Mouse (Mus musculus) bone marrow macrophage, adult 2 months (primary cell): ENCODE measurements around the gene Gm4450.

Source experiments
- CTCF ChIP-seq: IDR thresholded peaks from 2 replicates; pipeline ENCODE4 v1.5.1; 2012; ENCODE audit warnings: low read depth, mild to moderate bottlenecking, low read length, moderate library complexity
- POLR2A ChIP-seq: IDR thresholded peaks from 2 replicates; pipeline ENCODE4 v1.6.1; 2012; ENCODE audit warnings: mild to moderate bottlenecking, low read depth, low read length, borderline replicate concordance

GRCm38 (mm10) chr3:98414296-98414695 lies 42.6 kb downstream of the Gm4450 start:
- TF ChIP-seq CTCF (no peak), POLR2A (no peak)
